Mouse (Mus musculus): ENCODE results near the gene Ttyh3.

Ttyh3 gene

DNA sequence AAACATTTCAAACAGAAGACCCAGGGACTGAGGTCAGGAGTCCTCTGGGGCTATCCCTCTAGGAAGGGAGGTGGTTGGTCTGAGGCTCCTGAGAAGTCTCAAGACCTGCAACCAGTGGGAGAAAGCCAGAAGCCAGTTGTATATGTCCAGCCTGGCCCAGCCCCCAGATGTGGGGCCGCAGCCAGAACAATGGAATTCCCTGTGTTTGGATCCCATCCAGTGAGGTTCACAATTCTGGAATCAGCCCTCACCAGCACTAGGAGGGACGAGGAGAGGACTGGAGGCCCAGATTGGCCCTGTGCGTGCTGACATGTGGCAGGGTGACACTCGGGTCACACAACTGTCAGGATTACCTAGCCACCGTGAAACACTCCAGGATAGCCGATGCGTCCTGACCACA, 3.8 kb upstream of the Ttyh3 start:
- no peak for DNase-seq (ENCODE audit: low spot score)

DNA sequence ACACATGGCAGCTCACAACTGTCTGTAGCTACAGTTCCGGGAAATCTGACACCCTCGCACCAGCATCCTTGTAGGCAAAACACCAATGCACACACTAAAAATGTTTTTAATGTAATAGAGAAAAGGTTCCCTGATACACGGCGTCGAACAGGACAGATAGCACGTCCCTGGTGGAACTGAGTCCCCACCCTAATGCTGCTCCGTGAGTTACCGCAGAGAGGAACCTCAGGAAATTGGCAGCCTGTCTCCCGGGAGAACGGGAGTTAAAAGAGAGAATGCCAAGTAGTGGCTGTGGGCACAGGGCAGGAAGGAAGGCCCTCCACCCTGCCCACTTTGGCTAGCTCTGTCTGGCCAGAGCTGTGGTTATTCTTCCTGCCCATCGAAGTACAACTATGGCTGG, 2.4 kb upstream of the Ttyh3 start:
- DNase-seq (ENCODE audit: low spot score): no peak

DNA sequence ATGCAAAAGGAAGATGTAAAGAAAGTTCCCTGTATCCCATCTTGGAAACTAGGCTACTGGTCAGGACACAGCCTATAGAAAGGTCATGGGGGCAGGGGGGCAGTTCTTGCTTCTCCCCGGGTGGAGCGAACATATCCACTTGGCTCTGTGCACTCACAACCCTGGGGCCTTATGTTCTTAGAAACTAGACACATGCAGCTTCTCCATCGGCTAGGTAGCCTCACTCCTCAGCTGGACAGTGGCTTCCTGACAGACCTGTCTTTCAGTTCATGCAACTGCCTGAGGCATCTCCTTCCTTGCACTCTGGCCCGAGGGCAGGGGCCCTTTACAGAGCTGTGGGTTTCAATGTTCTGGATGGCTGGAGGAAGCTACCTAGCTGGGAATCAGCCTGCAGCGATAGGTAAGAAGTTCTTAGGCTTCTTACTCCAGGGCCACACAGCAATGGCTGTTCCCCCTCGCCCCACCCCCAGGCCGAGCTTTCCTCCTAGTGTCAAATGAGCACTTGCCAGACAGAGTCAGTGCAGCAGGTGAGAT, 1.1 kb upstream of the Ttyh3 start:
- no peak for DNase-seq (ENCODE audit: low spot score)

DNA sequence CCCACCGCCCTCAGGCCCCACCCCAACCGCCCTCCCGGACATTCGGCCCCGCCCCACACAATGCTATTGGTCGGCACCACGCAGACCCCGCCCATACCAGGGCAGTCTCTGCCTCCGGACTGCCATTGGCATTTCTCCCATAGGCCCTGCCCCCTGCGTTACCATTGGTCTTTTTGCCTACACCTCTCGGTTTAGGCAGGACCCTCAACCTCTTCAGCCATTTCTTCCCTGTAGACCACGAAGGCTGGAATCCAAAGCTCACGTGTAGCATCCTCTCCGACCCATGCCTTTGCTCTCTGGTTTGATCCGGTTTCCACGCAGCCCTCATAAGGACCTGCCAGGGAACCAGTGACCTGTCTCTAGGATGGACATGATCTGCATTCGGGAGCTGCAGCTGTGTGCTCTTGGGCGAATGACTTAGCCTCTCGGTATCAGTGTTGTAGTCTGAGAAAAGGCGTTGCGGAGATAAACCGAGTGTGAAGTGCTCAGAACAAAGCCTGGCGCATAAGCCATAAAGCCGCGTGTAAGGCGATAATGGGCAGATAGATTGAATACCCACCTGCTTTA, 353 bp upstream of the Ttyh3 start:
- peak; percentile 96 for DNase-seq (ENCODE audit: low spot score)

DNA sequence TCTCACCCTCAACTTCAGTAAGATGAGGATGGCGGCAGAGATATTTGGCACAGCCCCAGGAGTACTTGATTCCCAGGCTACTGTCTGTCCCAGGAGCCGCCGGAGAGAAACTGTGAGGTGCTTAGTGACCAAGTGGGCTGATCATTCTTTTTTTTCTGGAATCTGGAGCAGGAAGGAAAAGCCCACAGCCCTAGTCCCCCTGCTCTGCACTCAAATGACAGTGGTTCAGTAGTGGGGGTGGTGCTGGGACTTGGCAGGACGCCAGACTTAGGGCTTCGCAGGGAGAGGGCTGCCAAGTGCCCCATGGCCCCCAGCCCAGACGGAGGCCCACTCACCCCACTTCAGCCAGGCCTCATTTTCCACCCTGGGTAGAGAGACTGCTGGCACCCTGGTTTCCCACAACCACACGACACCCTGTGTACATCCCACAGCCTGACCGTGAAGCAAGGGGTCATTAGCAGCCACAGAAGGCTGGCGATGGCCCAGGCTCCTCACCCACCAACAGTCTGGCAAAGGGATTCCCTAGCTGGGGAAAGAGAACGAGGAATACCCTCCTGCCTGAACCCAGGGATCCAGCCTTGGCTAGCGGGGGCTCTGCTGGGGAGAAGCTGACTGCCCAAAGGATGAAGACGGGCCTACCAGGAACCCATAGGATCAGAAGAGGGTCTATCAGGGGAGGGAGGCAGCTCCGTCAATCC, 861 bp downstream of the Ttyh3 start:
- DNase-seq (ENCODE audit: low spot score): no peak

DNA sequence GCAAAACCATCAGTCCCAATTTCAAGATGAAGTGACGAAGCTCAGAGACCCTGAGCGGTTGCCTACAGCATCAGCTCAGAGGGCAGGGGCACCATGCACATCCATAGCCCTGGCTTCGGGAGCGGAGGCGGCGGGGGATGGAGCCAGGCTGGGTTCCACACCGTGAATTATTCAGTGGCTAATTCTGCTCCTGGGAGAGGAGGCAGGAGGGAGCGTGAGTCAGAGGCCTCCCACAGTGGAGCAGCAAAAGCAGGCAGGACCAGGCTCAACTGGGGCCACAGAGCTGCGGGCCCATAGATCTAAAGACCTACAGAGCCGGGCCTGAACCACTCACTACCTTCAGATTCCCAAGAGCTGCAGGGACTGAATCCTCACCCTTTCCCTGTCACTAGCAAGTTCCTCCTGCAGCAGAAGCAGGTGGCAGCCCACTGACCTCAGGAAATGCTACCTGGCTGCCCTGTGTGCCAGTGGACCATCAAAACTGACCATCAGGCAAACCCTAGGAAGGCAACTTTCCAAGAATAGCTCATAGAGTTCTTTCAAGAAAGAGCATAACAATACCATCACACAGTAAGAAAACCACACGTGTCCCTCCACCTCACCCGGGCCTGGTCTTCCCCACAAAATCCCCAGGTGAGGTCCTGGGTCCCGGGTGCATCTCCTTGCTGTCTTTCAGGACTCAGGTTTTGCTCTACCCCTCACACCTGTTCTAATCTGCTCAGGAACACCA, 1.6 kb downstream of the Ttyh3 start:
- no peak for DNase-seq (ENCODE audit: low spot score)

DNA sequence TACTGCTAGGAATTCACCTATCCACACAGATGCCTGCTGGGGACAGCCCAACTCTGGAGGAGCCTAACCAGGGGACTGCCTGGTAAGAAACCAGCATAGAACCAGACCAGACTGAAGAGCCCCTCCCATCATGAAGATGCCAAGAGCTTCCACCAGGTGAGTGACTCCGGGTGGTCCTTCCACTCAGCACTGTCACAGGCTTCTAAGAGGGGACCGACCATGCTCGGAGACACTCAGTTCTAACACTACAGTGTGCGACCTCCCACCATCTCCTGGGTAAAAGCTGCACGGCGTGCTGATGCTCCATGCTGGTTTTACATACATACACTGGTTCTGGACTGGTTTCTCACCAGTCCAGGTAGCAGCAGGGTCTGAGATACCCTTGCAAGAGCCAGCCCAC, 2.7 kb downstream of the Ttyh3 start:
- DNase-seq (ENCODE audit: low spot score): no peak

DNA sequence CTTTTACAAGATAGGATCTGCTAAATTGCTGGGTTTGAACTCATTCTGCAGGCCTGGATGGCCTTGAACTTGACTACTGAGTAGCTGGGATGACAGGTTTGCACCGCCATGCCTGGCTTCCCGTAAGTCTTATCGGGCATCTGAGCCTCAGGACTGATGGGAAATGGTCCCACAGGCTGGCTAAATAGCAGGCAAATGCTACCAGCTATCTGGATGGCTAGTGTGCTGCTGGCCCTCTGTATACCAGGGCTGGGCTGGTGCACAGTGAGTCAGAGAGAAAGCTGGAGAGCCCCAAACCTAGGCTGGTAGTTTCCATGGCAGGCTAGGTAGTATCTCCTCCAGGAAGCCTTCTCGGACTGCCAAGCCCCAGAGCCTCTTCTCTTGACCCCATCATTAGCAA, 3.4 kb downstream of the Ttyh3 start:
- DNase-seq (ENCODE audit: low spot score): no peak

DNA sequence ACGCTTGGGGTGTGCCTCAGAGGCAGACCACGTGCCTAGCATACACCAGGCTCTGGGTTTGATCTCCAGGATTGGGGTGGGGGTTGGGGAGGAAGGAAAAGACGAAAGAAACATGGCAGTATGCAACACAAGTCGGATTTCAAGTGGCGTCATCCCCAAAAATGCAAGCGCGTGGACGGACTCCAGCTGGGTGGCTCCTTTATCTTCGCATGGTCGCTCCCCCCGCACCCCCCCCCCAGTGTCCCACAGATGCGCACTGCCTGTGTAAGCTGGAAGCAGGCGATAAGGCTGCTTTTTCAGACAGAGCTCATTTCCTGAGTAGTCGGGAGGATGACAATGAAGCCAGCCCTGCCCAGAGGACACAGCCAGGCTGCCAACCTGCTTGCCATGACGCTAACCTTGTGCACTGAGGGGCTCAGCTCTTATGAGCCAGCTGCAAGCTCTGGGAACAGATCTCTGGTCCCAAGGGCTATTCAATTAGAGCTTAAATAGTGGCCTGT, 4.1 kb downstream of the Ttyh3 start:
- peak; percentile 86 for DNase-seq (ENCODE audit: low spot score)

DNA sequence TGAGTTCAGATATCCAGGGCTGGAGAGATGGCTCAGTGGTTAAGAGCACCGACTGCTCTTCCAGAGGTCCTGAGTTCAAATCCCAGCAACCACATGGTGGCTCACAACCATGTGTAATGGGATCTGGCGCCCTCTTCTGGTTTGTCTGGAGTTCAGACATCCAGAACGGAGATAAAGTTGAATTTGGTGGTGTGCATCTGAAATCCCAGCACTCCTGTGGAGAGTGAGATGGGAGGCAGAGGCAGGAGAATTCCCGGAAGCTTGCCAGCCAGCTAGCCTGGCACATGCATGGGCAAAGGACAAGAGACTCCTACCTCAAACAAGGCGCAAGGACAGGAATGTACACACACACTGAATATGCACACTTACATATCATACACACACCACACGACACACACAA, 4.6 kb downstream of the Ttyh3 start:
- DNase-seq (ENCODE audit: low spot score): no peak

DNA sequence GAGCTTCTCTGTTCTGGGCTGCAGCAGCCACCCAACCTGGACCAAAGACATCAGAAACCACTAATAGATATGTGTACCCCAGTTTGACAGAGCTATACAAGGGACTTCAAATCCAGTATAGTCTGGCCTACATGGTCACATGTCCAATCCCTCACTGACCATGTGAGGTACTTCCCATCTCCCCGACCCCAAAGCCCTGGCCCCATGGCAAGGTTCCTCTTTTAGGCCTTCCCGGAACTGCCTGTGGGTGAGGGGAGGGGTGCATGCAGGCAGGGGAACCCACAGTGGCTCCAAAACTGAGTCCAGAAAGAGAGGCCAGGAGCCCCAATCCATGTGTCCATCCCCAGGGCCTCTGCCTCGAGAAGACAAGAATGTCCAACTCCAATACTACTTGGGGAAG, 6.8 kb downstream of the Ttyh3 start:
- DNase-seq (ENCODE audit: low spot score): no peak

DNA sequence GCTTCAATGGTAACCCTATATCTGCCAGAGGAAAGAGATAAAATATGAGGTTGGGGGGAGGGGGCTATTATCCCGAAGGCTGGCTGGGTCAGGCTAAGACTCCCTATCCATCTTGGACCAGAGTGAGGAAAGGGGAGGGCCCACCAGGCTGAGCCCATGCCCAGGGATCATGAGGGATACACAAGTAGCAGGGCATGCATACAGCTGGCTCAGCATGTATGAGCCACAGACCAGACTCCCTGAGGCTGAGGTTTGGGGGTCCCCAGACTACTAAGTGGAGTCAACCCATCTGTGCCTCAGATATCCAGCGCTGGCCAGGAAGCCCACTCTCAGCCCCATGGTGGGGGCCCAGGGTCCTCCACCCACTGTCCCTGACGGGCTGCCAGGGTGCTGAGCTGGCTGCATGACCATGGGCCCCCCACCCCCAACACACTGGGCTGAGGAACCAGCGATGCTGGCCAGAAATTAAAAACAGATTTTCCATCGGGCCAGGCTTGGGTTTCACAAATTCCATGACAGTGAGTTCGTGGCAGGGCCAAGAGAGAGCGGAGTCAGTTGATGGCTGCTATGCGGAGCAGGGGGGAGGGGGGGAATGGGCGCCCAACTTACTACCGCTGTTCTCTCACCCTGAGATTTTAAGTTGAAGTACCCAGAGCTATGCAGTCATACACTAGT, 7.4 kb downstream of the Ttyh3 start:
- no peak for DNase-seq (ENCODE audit: low spot score)

DNA sequence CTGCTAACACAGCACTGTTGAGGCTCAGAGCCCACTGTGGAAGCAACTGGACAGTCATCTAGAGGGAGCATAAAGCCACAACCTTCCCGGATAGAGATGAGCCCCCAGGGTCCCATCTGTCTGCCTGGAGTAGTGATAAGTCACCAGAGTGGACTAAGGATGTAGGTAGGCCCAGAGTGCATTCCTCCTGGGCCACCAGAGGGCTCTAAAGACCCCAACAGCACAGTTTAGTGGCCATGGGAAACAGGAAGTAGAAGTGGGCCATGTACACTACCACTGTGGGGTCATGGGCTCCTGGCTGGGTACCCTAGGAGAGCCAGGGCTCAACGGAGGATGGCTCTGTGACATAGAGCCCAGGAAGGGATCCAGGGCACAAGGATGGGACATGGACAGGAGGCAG, 8.0 kb downstream of the Ttyh3 start:
- DNase-seq (ENCODE audit: low spot score): no peak

DNA sequence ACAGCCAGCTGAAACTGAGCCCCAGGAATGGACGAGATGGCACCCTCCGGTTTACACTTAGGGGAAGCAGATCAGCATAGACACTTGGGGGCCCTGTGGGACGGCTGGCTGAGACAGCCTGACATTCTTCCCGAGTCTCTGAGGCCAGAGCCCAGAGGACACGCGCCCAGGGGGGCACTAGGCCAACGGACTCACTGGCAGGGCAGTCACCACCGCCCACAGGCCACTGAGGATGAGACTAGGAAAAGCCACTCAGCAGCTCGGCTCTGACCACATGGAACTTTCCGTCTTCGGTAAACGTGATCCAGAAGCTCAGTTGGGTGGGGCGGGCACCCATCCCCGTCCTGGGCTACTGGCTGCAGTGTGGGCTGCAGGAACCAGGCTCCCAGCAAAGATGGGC, 9.0 kb downstream of the Ttyh3 start:
- DNase-seq (ENCODE audit: low spot score): no peak

DNA sequence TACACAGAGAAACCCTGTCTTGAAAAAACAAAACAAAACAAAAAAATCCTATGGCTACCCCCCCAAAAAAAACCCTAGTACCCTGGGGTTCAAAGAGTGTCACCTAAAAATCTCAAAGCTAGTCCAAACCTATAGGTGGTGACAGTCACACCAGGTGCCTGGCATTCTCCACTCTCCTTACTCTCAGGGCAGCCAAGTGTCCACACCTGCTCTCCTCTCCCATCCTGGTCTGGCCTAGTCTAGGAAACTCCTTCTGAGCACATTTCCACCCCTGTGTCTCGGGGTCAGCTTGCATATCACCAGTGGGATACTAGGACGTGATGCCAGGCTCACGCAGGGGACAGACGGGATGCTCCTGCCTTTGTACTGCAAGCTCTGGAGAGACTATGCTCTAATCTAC, 9.5 kb downstream of the Ttyh3 start:
- no peak for DNase-seq (ENCODE audit: low spot score)

DNA sequence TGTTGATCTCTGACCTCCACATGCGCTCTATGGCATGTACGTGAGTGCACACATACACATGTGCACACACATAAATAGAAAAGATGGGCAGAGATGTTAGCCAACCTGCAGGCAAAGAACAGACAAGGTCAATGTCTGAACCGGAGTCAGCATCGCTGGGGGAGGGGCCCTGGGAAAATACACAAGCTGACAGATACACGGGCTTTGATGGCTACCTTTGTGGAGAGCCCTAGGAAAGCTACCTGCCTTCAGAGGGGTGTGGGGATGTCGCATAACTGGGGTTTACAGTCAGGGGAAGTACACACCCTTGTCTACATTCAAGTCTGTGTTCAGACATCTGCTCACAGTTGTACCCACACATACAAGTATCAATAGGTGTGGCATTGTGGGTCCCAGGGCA, 10.3 kb downstream of the Ttyh3 start:
- DNase-seq (ENCODE audit: low spot score): no peak

DNA sequence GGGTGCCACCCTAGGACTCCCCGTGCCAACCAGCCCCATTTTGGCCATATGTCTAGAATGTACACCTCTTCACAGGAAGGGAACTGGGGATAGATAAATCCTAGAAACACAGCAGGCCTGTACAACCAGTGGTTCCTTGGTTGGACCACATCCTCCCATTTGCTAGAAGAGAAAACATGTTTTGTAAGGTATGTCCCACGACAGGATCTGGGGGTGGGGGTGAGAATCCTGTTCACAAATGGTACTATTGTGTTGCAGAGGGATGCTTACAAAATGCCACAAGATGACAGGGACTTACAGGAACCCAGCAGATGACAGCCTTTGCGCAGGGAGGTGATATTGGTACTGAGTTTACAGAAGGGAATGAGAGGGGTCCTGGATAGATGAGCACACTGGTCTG, 10.8 kb downstream of the Ttyh3 start:
- no peak for DNase-seq (ENCODE audit: low spot score)

DNA sequence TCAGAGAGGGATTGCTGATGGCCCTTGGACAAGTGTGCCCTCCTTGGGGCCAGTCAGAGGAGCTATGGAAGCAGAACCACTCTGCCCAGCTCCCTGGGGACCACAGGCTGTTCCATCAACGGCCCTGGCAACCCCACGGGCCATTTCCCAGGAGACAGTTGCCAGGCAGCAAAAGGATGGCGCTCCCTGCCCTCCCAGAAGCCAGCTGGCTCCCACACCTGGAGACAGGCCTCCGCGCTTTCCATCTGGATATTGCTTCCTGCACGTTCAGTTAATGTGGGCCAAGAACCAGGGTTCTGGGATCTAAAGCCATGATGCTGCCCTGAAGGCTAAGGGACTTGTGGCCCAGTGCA, 11.8 kb downstream of the Ttyh3 start:
- DNase-seq (ENCODE audit: low spot score): no peak

DNA sequence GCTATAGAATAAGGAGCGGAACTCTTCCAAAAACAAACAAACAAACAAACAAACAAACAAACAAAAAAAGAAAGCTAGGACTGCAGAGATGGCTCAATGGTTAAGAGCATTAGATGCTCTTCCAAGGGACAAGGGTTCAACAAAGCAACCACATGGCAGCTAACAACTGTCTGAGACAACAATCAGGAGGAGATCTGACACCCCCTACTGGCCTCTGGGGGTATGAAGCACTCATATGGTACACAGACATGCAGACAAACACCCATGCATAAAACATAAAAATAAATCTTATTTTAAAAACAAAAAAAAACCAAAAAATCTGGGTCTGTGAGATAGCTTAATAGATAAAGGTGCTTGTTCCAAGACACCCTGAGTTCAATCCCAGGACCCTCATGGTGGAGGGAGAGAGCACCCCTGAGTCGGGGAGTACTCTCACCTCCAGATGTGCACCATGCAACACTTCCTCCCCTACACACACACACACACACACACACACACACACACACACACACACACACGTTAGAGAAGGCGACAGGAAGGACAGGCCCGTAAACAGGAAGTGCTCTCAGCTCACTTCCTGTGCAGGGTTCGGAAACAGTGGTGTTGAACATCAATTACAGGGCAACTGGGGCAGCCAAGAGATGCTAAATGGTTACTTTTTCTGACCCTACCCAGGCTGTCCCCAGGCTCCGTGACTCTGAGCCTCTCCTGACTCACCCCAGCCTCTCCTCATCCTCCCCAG, 12.3 kb downstream of the Ttyh3 start:
- no peak for DNase-seq (ENCODE audit: low spot score)

DNA sequence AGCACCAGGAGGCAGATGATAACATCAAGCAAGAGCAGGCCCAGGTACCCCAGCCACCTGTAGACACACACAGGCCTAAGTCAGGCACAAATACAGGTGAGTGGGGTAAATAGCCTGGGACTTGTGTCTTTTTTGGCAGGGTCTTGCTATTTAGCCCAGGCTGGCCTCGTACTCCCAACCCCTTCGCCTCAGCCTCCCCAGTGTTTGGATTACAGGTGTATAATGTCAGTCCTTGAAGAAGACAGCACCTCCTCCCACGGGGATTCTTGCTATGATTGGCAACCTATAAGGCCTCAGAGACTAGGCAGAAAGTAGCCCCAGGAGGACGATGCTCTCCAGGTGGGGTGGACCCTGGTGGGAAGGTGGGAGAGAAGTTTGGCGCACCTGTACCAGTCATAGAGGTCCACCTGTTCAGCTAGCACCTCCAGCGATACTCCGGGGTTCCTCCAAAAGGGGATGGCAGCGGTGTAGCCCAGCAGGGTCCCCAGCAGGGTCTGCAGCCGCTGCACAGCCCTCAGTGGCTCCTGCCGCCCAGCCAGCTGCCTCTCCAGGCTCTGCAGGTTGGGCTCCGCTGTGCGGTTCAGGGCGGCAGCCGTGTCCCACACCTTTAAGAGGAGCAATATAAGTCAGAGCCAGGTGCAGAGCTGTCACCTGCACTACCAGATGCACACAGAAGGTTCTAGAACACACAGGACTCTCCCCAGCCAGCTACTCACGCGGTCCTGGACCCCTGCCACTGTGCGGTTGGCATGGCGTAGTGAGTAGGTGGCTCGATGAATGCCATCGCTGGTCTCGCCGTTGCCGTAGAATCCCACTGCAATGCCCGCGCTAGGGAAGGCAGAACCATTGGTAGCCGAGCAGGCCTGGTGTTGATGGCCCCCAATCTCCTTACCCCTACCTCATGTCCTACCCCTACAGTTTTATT, 13.8 kb downstream of the Ttyh3 start:
- DNase-seq (ENCODE audit: low spot score): no peak

DNA sequence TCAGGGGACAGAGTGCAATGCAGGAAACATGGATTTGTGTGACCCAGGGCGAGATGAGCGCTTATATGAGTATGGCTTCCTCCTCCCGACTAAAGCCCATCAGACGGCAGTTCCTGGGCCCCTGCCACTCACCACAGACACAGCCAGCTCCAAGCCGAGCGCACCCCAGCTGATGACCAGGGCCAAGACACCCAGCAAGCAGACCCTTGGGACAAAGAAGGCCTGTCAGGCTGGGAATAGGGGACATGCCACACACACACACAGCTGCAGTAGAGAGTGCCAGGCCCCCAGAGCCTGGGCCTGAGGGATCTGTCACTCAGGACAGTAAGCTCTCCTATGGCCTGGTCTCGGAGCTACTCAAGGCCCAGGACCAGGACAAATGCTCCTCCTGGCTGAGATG, 15.4 kb downstream of the Ttyh3 start:
- no peak for DNase-seq (ENCODE audit: low spot score)
